Mouse (Mus musculus): ENCODE measurements around the gene Macf1.

Macf1 gene

GRCm38 (mm10) chr4:123594381-123594806, 89.8 kb downstream of the Macf1 start:
- DNase-seq (ENCODE audit: low spot score) = no peak

- DNase-seq (ENCODE audit: low spot score) = no peak
Observed at GRCm38 (mm10) chr4:123593664-123594063, 90.5 kb downstream of the Macf1 start.

- no peak for DNase-seq (ENCODE audit: low spot score)
Observed at GRCm38 (mm10) chr4:123592046-123592445, 92.1 kb downstream of the Macf1 start.

- DNase-seq (ENCODE audit: low spot score) = no peak
Observed at GRCm38 (mm10) chr4:123591026-123591635, 93.0 kb downstream of the Macf1 start.

- no peak for DNase-seq (ENCODE audit: low spot score)
Observed at GRCm38 (mm10) chr4:123589496-123589895, 94.7 kb downstream of the Macf1 start.

- DNase-seq (ENCODE audit: low spot score) = no peak
Observed at GRCm38 (mm10) chr4:123588353-123589301, 95.5 kb downstream of the Macf1 start.

- no peak for DNase-seq (ENCODE audit: low spot score)
Observed at GRCm38 (mm10) chr4:123587616-123588015, 96.5 kb downstream of the Macf1 start.

GRCm38 (mm10) chr4:123584720-123585093, 99.5 kb downstream of the Macf1 start:
- DNase-seq (ENCODE audit: low spot score) = no peak

- no peak for DNase-seq (ENCODE audit: low spot score)
Observed at GRCm38 (mm10) chr4:123584084-123584719, 100.0 kb downstream of the Macf1 start.

- no peak for DNase-seq (ENCODE audit: low spot score)
Observed at GRCm38 (mm10) chr4:123577469-123578088, 106.6 kb downstream of the Macf1 start.

- peak; percentile 58 for DNase-seq (ENCODE audit: low spot score)
Observed at GRCm38 (mm10) chr4:123572434-123573336, 111.5 kb downstream of the Macf1 start.

- no peak for DNase-seq (ENCODE audit: low spot score)
Observed at GRCm38 (mm10) chr4:123571869-123572268, 112.3 kb downstream of the Macf1 start.

- peak; percentile 62 for DNase-seq (ENCODE audit: low spot score)
Observed at GRCm38 (mm10) chr4:123565291-123565861, 118.8 kb downstream of the Macf1 start.

GRCm38 (mm10) chr4:123564051-123564791, 119.9 kb downstream of the Macf1 start:
- DNase-seq (ENCODE audit: low spot score) = no peak

GRCm38 (mm10) chr4:123562177-123562815, 121.9 kb downstream of the Macf1 start:
- no peak for DNase-seq (ENCODE audit: low spot score)

GRCm38 (mm10) chr4:123560896-123561295, 123.3 kb downstream of the Macf1 start:
- DNase-seq (ENCODE audit: low spot score) = no peak

GRCm38 (mm10) chr4:123558496-123558895, 125.7 kb downstream of the Macf1 start:
- no peak for DNase-seq (ENCODE audit: low spot score)

- DNase-seq (ENCODE audit: low spot score) = no peak
Observed at GRCm38 (mm10) chr4:123555251-123555650, 128.9 kb downstream of the Macf1 start.

- DNase-seq (ENCODE audit: low spot score) = no peak
Observed at GRCm38 (mm10) chr4:123552689-123553088, 131.5 kb downstream of the Macf1 start.

- DNase-seq (ENCODE audit: low spot score) = no peak
Observed at GRCm38 (mm10) chr4:123548317-123548716, 135.8 kb downstream of the Macf1 start.
